Mouse (Mus musculus) thymus, adult 18-20 months (tissue): ENCODE measurements around the gene Nme9.

Source experiments
- DNase-seq, 2 experiments: peaks; one replicate each; pipeline ENCODE4 v3.0.0; 2022; ENCODE audit warnings: mixed read lengths in 2 of 2

Nme9 gene

DNA sequence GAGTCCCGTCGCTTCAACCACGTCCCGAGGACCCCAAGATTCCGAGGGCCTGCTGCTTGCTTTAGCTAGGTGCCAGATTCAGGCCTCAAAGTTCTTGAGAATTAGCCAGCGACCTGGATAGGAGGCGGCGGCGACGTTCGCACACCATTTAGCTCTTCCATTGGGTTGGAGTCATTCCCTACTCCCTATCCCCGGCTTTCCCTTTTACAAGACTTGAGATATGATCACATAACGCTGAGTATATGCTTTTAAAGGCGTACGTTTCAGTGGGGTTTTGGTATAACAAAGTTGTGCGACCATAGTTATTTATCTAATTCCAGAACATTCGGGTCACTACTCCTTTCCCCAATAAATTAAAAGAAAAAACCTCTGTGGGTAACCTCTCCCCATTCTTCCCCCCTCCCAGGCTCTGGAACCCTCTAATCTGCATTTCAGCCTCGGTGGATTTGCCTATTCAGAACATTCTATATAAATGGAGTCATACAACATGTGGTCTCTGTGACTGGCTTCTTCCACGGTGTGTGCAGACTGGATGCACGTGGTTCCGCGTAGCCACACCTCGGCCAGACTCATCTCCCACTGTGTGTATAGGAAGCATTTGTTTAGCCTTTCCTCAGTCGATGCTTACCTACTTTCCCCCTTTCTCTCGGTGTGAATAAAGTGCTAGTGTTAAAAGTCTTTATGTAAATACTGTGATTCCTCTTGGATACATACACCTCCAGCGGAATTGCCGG, 14.1 kb upstream of the Nme9 start, which contains the start of gene Mras:
Mras (minus strand) TSS at position 351 of the 734 bp plus-strand sequence.
- no peak for DNase-seq

DNA sequence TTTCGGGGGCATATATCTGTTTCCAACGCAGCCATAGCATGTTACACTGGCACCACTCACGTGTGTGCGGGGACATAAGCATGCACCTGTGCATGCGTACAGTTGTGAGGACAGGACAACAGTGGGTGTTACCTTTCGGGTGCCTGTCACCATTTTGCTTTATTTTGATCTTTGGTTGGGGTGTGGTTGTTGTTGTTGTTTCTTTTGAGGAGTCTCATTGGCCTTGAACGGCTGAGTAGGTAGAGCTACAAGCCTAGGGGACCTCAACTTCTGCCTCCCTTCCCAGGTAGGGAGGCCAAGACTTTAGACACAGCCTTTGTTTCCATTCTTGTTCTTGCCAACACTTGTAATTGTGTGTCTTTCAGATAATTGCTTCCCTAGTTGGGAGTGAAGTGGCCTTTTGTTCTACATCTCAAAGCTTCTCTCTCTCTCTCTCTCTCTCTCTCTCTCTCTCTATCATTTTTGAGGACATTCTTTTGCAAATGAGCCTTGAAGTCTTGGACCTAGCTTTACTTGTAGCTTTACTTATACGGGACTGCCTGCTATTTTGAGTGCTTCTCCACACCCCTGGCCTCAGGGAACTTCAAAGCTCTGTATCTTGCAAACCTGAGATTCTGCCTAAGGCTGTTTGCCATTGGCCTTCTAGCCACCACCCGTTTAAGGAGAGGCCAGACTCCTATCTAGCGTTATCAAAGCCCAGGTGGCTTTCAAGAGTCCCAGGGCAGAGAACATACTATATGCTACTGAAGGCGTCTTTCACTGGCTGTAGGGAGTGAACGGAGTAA, 13.3 kb upstream of the Nme9 start:
- no peak for DNase-seq

DNA sequence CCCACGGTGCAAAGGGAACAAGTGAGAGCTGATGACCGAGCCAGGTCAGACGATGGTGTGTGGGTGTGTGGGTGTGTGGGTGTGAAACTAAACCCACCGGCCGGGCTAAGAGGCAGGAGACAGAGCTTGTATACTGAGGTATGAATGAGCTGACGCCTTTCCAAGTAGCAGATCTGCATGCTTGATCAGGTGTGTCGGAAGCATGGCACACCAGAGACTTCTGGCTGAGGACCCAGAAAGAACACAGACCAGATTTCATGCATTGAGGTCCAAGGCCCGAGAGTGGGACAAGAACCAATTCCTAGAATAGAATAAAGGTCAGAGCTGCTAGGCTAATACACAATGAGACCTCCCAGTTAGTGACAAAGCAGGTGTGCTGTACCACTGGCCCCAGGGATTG, 12.2 kb upstream of the Nme9 start:
- DNase-seq: no peak

DNA sequence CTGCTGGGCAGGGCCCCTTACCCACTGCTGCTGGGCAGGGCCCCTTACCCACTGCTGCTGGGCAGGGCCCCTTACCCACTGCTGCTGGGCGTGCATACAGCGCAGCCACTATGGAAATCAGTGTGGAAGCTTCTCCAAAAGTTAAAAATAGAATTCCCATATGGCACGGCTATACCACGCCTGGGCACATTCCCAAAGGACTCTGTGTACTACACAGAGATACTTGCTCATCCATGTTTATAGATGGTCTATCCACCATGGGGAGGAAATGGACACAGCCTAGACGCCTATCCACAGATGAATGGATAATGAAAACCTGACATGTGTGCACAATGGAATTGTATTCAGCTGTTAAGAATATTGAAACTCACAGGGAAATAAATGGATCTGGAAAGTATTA, 10.3 kb upstream of the Nme9 start:
- no peak for DNase-seq

- DNase-seq: no peak
Observed at GRCm38 (mm10) chr9:99441647-99442433, 9.4 kb upstream of the Nme9 start.

DNA sequence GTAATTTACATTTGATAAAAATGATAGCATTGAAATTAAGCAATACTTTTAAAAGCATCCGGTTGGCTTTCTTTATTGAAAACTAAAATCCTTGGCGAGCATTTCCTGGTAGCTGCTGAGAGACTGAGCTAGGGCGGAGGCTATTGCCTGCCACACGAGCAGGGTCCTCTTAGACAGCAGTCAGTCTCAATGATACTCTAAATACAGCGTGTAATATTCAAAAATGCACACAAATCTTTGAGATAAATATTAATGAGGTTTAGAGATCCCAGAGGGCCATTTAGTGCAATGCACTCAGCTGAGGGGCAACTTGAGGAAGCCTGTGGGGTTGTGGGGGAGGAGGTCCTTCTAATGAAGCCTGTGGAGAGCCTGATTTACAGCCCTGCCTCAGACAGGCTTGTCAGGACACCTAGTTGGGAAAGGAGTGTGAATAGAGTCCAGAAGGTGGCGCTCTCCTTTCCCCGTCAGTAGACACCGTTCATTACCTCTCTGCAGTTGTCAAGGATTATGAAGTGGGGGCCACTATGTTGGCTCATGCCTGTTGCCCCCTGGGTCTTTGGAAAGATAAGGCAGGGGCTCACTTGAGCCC, 6.6 kb upstream of the Nme9 start:
- no peak for DNase-seq

- DNase-seq: no peak
Observed at GRCm38 (mm10) chr9:99446259-99446658, 5.0 kb upstream of the Nme9 start.

DNA sequence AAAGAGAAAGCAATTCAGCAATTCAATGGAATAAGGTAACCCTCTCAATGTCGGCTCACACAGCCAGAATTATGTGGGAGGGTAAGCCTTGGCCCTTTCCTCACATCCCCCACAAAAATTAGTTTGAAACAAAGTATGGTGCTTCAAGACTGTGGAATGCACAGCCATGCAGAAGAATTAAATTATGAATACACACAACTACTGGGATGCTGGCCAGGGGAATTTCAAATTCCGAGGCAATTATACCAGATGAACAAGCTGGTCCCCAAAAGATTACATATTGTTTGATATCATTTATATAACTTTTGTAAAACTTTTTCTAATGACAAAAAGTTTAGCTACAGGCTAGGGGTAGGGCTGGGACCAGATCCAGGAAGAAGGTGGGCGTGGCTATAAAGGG, 4.0 kb upstream of the Nme9 start:
- no peak for DNase-seq

DNA sequence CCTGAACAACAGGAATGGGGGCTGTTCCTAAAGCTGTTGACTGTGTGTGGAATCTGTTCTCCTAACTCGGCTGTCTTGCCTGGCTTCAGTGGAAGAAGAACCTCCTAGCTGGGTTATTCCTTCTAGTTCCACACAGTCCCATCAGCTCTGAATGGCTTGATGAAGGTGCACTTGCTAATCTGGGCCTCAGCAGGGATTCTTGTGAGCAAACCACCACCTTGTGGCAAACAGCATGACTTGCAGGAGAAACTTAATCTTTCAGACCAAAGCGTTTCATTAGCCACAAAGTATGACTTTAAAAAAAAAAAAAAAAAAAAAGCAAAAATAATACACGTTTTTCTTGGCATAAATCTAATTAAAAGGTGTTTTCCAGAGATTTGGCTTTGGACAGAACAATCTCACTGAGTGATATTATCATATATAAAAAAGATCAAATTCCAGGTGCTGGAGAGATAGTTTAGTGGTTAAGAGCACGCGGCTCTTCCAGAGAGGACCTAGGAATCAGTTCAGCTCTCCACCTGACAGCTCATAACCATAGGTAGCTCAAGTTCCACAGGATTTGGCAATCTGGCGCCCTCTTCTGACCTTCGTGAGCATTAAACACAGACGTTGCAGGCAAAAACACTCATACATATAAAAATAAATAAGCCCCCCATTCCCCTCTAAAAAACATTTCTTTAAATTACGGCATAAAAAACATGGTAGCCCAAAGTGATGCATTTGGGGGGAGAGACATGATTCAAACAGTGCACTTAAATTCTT, 1.2 kb upstream of the Nme9 start:
- DNase-seq: no peak

- no peak for DNase-seq
Observed at GRCm38 (mm10) chr9:99454211-99454610, 2.9 kb downstream of the Nme9 start.

- DNase-seq: no peak
Observed at GRCm38 (mm10) chr9:99458529-99459208, 7.4 kb downstream of the Nme9 start.

DNA sequence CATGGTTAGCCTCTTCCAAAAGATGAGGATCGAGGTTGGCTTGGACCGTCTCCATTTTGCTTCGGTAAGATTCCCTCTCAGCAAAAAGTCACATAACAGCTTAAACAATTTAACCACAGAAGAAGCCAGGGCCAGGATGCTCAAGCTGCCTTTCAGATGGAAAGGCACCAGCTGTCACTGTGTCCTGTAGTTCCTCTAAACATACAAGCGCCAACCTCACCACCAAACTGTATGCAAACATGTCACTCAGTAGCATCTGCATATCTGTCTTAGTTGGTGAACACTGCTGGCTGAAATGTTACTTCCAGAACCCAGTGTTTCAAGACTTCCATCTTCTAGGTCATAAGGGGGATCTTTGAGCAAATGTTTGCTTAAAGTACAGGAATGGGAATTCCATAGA, 8.5 kb downstream of the Nme9 start:
- no peak for DNase-seq

GRCm38 (mm10) chr9:99464876-99465275, 13.6 kb downstream of the Nme9 start:
- no peak for DNase-seq

DNA sequence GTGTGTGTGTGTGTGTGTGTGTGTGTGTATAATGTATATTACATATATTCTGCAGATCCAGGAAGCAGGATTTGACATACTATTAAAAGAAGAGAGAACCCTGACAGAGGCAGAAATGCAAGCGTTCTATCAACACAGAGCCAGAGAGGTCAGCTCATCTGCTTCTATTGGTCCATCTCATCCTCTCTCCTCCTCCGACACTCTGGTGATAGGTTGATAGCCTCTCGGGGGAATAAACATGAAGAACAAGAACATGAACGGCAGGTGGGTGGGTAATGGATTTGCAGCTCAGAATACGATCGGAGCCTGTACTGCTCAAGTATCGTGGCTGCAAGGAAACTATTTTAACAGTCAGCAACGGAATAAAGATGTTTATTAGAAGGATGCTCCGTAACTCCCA, 17.3 kb downstream of the Nme9 start:
- no peak for DNase-seq

- no peak for DNase-seq
Observed at GRCm38 (mm10) chr9:99469681-99470273, 18.5 kb downstream of the Nme9 start.

GRCm38 (mm10) chr9:99470347-99471092, 19.2 kb downstream of the Nme9 start:
- no peak for DNase-seq

GRCm38 (mm10) chr9:99471334-99471733, 20.1 kb downstream of the Nme9 start:
- DNase-seq: no peak

GRCm38 (mm10) chr9:99479181-99479711, 28.0 kb downstream of the Nme9 start:
- no peak for DNase-seq

DNA sequence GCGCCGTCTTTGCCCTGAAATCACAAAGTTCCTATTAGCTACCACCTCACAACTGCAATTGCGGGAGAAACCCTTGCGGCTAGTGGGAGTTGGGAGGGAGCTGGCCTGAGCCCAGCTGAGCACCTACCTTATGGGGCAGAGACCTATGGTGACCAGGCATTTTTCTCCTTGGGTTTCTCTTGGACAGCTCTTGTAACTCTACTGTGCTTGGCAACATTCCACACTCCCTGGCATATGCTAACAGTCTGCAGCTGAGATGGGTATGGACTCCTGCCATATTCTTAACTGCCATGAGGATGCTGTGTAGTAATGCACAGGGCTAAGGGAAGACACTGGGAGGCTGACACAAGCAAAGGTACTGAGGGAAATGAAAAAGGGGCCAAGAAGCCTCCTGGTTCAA, 29.5 kb downstream of the Nme9 start:
- no peak for DNase-seq

DNA sequence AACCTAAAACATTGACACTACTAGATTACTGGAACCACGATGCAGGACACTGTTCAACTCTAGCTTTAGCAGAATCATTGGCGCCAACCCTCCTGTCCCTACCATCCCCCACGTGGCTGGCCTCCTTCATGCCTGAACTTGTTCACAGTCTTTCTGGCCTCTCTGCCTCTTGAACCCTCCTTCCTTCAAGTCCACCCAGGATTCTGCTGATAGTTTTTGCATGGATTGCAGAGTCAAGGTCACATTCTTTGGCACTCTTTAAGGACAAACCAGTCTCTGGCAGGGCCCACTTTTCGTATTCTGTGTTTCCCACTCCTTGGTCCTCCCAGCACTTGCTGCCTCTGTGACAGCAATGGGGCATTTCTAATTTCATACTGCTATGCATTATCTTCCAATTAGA, 31.9 kb downstream of the Nme9 start:
- DNase-seq: no peak
